Mouse (Mus musculus) spleen, adult 2 months (tissue): ENCODE results near the gene Gm17949.

Source experiments
- CTCF ChIP-seq: fragments of 200-500 bp; IDR thresholded peaks from 2 replicates; pipeline ENCODE4 v1.5.1; 2011; ENCODE audit warnings: mild to moderate bottlenecking, inconsistent platforms; ENCODE audit not compliant: insufficient read depth, insufficient read length, insufficient replicate concordance; ENCODE audit errors: extremely low read depth
- POLR2A ChIP-seq: fragments of 200-500 bp; IDR thresholded peaks from 2 replicates; pipeline ENCODE4 v1.6.1; 2011; ENCODE audit warnings: low read depth, low read length, inconsistent platforms

- no peak for TF ChIP-seq CTCF
- no peak for TF ChIP-seq POLR2A
Observed at GRCm38 (mm10) chr17:56999968-57000609, 11.2 kb upstream of the Gm17949 start, which contains the start of gene Pspn.
